Mouse (Mus musculus) right cerebral cortex, postnatal 4 days (tissue): ENCODE measurements around the gene Carnmt1.

Experiments
- DNase-seq: peaks from one replicate; pipeline ENCODE4 v3.0.0-alpha.2; 2022

The Carnmt1 gene

DNA sequence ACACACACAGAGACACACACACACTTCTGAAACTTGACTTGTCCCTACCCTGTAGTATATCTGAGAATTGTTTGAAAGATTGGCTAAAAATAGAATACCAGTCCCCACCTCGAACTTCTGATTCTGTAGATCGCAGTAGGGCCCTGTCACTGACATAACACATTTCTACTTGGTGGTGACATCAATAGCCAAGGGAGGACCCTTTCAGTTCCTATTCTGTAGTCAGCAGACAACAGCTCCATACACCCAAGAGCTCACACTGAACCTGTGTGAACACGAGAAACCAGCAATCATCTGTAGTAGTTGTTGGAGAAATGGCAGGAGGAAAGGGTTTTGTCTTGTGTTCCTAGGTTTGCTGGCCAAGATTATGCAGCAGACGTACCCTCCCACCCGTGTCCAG, 15.6 kb upstream of the Carnmt1 start:
- DNase-seq = no peak

DNA sequence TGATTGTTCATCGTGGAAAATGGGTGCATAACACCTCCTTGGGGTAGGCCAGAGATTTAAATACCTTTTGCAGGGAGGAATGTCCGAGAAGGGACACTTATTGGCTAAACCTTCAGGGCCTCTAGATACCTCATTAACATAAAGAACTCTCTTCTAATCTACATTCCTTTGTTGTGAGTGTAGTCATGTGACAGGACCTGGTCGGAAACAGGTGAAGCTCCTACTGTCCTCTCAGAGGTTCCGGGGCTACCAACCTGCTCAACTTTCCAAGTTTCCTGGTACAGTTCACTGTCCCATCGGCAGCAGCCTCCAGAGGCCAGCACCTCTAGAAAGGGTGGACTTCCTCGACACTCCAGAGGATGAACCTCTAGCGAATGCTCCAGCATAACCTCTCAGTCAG, 14.6 kb upstream of the Carnmt1 start:
- DNase-seq = no peak

DNA sequence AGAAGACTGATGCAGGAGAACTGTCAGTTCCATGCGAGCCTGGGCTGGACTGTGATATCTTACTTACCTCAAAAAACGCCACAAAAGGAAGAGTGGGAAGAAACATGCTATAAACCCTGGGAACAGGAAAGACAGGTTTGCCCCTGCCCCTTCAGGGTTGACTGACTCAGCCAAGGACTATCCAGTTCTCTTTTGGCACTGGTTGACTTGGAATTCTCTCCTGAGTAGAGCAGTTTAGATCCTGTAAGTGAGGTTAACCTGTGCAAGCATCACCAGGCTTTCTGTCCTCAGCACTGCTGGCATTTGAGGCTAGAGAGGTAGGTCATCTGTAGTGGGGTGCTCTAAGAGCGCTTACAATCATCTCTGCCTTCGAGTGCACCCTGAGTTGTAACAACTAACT, 12.1 kb upstream of the Carnmt1 start:
- DNase-seq = no peak

DNA sequence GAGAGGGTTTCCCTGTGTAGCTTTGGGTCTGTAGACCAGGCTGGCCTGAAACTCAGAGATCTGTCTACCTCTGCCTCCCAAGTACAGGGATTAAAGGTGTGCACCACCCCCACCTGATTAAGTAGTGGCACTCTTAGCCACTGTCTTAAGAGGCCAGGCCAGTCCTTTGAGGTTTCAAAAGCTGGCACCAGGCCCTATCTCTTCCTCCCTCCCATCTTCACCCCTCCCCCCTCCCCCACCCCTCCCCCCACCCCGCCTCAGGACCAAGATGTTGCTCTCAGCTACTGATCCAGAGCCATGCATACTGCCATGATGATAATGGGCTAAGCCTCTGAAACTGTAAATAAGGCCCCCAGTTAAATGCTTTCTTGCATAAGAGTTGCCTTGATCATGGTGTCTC, 11.2 kb upstream of the Carnmt1 start:
- DNase-seq = no peak

DNA sequence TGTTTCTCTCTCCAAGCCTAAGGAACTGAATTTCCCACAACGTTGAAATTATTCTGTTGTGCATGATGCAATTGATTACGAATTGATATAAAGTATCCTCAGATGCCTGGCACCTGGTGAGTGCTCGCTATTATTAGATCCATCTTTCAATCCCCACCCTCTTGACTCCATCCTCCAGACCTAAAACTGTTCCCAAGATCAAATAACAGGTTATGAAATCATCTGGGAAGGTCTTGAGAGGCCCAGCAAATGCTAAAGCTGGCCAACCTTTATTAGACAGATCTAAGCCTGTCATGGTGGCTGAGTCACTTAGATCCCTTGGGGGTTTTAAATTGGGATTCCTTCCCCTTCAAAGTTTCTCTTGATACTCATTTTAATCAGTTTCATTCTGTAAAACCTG, 10.1 kb upstream of the Carnmt1 start:
- DNase-seq = no peak

DNA sequence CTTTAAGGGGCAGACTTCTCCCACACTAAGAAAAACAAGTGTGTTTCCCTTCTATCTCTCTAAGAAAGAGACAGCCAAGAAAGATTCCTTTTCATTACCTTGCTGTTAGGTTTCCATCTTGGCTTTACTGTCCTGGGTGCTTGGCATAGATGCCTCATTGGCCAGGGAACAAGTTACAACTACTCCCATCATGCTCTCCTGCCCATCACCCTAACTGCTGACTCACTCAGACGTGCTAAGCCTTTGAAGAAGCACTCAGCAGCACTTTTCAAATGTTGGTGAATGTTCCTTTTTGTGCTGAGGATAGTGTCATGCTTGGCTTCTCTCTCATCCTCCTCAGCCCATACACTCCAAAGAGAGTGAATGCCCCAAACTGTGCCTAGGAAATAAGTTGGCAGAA, 8.9 kb upstream of the Carnmt1 start:
- DNase-seq = no peak

DNA sequence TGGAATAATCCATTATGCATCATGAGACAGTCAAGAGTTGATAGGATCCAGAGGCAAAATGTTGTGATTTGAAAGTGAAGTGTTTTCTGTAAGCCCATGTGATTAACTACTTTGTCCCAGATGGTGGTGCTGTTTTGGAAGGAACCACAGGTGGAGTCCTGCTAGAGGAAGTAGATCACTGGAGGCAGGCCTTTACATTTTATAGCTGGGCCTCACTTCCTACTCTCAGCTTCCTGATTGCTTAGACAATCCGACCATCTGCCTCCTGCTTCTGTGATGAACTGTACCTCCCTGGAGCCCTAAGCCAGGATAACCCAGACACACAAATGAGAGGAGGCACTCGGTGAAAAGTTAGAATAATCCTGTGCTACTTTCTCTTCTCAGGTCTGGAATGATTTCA, 6.7 kb upstream of the Carnmt1 start:
- DNase-seq = no peak

DNA sequence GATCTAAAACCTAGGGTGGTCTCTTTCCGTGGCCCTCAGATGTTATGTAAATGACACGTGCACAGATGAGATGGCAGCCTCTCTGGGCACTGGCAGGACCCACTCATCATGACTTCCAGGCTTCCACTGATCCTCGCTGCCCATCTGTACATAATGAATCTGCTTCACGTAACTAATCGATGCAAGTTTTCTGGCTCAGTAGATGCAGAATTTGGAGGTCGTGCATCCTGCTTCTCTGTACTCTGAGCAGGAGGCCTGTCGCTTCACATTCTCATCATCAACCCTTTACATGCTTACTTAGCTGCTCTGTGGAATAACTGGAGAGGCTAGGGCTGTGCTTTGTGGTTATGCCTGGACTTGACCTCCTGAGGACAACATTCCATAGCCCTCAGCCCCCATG, 3.6 kb upstream of the Carnmt1 start:
- no peak for DNase-seq

DNA sequence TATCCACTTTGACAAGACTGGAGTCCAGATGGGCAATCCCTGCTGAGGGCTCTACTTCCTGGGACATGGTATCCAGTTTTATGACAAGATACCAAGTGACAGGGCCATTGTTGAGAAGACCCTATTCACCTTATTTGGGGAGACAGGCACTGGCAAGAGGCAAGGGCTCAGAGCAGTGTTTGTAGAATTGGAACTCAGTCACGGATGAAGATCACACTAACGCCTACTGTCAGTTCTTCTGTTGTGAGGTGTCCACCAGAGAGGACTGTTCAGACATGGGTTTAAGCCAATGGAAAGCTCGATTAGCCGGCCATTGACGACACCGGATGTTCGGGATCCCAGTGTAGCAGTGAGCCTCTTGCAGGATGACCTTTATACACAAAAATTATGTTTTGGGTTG, 1.0 kb upstream of the Carnmt1 start:
- DNase-seq = no peak

DNA sequence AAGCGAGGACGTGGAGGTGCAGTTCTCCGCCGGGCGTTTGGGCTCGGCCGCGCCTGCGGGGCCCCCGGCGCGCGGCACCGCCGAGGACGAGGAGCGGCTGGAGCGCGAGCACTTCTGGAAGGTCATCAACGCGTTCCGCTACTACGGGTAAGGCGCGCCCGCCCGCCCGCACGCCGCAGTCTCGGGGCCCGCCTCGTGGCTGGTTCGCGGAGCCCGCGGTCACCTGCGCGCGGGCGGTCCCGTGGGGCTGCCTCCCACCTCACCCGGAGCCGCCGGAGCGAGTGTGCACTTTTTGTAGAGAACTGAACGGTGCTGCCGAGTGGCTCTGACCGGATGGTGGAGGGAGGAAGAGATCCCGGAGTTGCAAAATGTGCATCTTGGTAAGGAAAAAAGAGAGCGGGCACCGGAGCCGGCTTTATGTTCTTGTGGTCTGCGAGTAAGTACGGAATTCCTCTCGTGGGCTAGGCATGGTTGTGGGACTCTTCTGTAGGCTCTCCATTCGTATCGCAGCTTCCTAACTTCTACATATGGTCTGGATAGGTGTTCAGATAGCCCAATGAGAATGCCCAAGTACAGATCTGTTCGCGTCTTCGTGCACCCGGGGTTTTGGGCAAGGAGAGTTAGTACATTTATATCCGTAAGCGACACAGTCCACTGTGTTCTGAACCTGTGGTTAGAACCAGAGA, 635 bp downstream of the Carnmt1 start:
- DNase-seq = peak; percentile 48

DNA sequence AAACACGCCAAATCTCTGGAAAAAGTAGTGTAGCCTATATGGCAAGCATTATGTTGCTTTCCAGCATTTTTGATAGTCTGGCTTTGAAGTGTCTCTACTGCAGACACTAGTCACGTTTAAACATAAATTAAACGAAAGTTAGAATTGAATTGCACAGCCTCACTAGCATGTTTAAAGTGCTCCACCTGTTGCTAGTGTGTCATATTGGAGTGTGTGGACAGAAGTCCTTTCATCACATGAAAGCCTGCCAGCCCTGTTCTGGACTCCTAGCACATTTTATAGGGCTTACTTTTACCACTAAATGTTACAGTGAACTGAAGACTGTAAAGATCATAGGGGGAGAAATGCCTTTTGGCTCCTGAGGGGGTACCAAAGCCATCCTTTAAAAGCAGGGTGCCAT, 1.9 kb downstream of the Carnmt1 start:
- DNase-seq = no peak

DNA sequence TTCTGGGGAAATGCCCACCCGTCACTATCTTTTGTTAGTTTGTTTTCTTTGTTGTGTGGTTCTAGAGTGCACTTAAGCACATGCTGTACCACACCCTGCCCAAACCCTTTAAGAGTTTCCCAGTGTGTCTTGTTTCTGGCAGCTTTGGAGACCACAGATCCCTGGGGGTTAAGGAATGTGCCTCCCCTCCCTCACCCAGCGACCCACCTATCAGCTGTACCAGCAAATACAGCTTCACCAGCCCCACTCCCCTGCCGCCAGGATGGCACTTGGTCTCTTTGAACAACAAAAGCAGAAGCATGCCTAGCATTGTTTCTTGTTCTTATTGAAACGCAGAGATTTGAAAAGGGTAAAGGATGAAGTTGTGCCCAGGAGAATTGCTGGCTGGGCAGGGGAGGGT, 2.6 kb downstream of the Carnmt1 start:
- DNase-seq = no peak

DNA sequence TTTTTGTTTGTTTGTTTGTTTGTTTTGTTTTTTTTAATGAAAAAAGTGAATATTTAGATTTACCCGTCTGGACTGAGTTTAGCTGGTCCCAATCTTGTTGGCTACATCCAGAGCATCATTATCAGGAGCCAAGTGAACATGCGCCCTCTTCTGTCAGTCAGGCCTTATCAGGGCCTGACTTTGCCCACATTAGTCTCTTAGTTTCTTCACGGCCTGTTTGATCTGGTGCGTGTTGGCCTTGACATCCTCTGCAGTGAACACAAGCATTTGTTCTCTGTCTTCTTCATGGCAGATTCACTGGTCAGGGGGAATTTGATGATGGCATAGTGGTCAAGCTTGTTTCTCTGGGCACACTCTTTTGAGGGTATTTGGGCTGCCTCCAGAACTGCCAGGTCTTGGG, 11.6 kb downstream of the Carnmt1 start:
- no peak for DNase-seq

DNA sequence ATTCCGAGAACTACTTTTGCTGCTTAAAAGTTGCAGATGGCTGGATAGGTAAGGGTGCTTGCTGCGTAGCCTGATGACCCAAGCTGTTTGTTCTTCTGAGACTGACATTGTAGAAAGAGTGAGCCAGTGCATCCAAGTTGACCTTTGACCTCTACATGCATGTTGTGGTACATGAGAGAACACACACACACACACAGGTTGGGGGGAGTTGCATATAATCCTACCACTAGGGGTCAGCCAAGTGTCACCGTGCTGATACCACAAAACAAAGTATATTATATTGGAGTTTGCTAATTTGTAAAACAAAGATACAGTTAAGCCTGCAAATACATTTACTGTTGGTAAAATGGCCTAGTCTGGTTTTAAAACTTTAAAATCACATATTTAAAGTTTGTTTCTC, 17.0 kb downstream of the Carnmt1 start:
- no peak for DNase-seq

DNA sequence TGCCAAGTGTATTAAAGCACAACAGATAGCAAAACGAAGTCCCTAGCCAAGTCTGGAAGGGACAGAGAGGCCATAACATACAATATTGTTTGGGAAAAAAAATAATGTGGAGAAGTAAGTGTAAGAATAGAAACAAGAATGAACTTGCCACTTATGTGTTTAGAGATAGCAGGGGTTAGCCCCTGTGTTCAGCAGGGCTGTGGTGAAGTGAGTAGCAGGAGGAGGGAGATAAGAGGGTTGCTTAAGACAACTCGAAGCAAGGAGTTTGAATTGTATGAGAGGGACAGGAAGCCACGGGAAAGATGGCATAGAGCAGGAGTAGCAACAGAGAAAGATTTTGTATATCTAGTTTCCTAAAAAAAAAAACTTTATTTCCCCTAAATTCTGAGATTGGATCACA, 21.6 kb downstream of the Carnmt1 start:
- no peak for DNase-seq

DNA sequence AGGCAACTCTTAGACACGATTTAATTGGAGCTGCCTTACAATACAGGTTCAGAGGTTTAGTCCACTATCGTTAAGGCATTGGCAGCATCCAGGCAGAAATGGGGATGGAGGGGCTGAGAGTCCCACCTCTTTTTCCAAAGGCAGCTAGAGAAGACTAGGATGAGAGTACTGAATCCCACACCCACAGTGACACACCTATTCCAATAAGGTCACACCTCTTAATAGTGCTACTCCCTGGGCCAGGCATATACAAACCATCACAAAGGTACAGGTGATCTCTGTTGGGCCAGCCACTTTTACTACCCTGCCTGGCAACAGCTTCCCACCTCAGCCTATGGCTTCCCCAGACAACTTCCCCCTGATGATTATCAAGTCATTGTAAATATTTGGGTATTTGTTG, 22.2 kb downstream of the Carnmt1 start:
- DNase-seq = no peak

DNA sequence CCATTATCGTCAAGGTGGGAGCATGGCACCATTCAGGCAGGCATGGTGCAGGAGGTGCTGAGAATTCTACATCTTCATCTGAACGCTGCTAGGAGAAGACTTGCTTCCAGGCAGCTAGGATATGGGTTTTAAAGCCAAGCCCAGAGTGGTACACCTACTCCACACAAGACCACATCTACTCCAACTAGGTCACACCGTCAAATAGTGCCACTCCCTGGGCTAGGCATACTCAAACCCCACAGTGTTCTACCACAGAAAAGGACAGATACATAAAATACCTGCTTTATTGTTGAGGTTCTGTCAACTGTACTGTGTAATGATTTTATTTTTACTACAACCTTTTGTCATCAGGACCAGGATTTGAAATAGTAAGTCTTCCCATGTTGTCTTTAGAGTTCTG, 24.6 kb downstream of the Carnmt1 start:
- DNase-seq = no peak

DNA sequence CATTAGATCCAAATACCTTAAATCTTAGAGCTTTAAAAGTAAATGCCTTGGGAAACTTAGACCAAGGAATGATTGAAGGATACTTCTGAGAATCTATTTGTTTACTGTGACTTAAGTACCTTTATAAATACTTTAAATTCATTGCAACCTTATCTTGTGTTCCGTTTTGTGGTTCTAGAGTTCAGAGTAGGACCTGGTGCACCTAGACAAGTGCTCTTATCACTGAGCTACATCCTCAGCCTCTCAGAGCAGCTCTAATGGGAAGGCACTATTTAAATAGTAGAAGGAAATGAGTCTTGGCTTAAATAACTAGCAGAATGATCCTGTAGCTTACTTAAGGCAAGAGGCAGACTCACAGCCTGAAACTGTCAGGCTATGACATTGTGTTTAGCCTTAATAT, 25.0 kb downstream of the Carnmt1 start:
- DNase-seq = no peak

DNA sequence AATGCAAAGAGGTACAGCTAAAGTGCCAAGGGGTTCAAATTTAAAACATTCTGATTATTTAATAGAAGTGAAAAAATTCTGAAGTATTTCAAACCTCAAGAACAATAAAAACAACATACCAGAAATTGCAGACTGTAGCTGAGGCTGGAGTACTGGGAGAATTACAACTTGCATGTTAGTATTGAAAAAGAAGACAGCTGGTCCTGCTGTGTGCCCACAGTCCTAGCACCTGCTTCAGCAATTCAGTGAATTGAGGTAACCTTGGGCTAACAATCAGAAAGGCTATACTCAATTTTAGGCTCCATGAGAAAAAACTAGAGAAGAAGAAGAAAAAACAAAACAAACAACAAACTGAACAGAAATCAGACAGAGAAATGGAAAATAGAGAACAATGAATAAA, 37.5 kb downstream of the Carnmt1 start:
- no peak for DNase-seq

DNA sequence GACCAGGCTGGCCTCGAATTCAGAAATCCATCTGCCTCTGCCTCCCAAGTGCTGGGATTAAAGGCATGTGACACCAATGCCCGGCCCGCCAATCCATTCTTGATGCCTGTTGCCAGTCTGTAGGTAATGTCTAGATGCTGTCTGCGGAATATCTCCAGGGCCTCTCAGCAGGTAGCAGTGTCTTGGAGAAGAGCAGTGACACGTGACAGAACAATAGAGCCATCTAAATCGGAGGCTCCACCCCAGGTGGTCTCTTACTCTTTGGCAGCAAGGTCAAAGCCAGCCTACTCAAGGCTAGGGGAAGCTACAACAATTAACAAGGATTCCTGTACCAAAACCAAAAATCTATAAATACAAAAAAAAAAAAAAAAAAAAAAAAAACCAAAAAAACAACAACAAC, 40.3 kb downstream of the Carnmt1 start:
- DNase-seq = no peak

DNA sequence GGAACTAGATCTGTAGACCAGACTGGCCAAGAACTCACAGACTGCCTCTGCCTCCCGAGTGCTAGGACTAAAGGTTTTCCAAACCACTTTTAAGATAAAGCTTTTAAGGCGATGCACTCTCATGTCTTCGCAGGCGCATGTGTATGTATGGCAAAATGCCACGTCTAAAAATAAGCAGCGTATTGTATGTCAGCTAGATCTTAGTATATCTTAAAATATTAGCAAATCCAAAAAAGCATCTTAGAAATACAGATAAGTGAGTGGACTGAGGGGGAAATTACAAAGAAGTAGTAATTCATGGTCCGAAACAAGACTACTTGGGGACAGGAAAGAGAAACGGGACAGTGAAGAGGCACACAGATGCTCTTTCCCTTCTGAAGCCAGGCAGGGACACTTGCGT, 41.0 kb downstream of the Carnmt1 start:
- DNase-seq = no peak

DNA sequence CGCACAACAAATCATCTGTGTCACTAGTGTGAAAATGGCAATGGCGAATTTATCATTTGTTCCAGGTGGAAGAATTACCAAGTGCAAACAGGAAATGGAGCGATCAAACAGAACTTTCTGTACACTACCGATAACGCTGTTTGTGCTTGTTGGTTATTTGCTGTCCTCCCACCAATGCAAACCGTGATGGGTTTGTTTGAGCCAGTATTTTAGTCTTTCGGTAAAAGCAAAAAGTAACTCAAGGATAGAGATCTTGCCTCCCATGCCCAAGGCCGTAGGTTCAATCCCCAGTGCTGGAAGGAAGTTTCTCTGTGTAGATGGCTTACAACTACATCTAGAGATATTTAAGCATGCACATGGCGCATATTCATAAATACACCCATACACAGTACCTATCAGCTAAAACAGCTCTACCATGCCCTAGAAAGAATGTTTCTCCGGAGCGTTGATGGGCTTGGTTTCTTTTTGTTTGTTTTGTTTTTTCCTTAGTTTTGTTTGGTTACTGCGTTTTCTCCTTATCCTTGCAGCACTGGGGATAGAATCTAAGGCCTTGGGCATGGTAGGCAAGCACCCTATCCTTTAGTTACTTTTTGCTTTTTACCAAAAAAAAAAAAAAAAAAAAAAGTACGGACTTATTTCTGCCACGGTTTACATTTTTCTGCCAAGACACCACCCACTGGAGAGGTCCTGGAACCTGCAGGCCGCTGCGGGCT, 41.7 kb downstream of the Carnmt1 start:
- no peak for DNase-seq

DNA sequence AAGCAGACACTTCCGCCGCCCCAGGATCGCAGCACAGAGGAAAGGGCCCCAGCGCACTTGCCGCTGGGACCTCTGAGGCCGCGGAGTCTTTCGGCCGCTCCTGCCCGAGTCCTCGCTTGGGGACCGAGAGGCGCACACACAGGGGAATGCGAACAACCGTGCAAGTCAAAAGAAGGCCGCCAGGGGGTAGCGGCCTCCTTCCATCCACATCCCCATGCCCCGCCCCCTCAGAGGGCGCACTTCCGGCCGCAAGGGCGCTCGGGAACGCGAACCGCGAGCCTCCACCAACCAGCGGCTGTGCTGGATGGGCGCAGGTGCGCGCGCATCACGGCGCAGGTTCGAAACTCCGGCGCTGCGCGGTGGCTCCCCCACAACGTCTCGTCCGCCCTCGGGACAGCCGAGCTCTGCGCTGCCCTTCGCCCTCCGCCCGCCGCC, 42.3 kb downstream of the Carnmt1 start, which contains the start of gene D030056L22Rik:
Gene D030056L22Rik, plus strand, starts transcription at position 328 of the 435 bp plus-strand sequence.
- peak; percentile 99 for DNase-seq

DNA sequence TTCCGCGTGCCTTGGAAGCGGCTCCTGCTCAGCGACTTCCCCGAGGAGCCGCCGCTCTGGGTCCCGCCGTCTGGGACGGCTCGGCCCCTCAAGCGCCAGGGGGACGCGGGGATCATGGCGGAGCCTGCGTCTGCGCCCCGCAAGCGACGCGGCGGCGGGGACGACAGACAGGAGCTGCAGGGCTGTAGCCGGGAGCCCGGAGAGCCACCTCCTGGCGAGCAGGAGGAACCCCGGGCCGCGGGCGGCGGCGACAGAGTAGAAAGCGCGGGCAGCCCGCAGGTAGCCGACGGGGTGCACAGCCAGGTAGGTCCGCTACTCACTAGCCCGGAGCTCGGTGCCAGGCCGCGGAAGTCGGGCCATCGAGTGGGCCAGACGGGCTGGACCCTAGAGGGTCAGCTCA, 42.8 kb downstream of the Carnmt1 start:
- DNase-seq = peak; percentile 63

DNA sequence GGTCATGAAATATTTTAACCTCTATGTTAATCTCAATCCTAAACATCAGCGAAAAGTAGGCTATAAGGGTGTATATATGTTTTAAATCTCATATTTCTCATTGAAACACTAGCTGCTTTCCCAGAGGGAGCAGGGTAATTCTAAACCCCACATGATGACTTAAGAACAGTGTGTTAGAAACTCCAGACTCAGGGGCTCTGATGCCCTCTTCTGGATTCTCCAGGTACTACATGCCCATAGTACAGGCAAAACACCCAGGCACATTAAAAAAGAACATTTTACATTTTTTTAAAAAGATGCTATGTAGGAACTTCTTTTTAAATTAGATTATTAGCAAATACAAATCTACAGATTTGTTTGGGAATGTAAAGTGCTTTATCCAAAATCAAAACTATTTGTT, 45.8 kb downstream of the Carnmt1 start:
- DNase-seq = peak; percentile 77
